Mouse (Mus musculus): ENCODE measurements around the gene Clasp2.

Clasp2 gene

GRCm38 (mm10) chr9:113932100-113932470, 190.8 kb downstream of the Clasp2 start:
- peak in 1 of 2 experiments; percentile 27 for DNase-seq

GRCm38 (mm10) chr9:113932501-113932900, 191.2 kb downstream of the Clasp2 start:
- peak; percentile 13 to 24 for DNase-seq

- no peak for DNase-seq
Measured at GRCm38 (mm10) chr9:113935638-113936037, 194.4 kb downstream of the Clasp2 start.

GRCm38 (mm10) chr9:113939063-113939850, 198.0 kb downstream of the Clasp2 start:
- DNase-seq = no peak

GRCm38 (mm10) chr9:113941103-113941805, 200.0 kb downstream of the Clasp2 start:
- DNase-seq = no peak

GRCm38 (mm10) chr9:113943372-113943771, 202.1 kb downstream of the Clasp2 start:
- no peak for DNase-seq

GRCm38 (mm10) chr9:113947216-113947615, 205.9 kb downstream of the Clasp2 start:
- peak in 1 of 2 experiments; percentile 6 for DNase-seq

- no peak for DNase-seq
Measured at GRCm38 (mm10) chr9:113957777-113958176, 216.5 kb downstream of the Clasp2 start.

GRCm38 (mm10) chr9:113963718-113964117, 222.4 kb downstream of the Clasp2 start:
- DNase-seq = no peak

GRCm38 (mm10) chr9:113964415-113964814, 223.1 kb downstream of the Clasp2 start:
- no peak for DNase-seq

- DNase-seq = no peak
Measured at GRCm38 (mm10) chr9:113966838-113967237, 225.6 kb downstream of the Clasp2 start.

- DNase-seq = no peak
Measured at GRCm38 (mm10) chr9:113968967-113969366, 227.7 kb downstream of the Clasp2 start.

All from kidney, postnatal 36 days (tissue).